Comparison of ENCODE assay signal across 18 mouse cellular contexts in the genomic region with DNA sequence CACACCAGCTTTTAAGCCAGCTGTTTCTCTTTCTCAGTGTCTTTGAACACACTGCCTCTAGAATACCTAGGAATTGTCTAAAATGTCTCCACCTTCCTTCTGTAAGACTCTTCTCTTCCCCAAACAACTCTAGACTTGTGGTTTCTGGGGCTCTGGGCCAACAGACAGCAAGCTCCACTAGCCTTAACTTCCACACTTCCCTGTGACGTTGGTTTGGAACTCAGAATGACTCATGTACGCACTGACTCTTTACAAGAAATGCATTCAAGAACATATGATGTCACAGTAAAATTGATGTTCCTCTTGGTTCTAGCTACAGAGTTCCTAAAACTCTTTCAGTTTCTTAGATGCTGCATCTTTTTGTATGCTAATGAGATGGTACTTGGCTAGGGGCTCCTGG. TPM values are rescaled to one million over a fixed set of nuclear protein-coding genes. Genes with fewer than 3 reads are reported as not detected.
DNase-seq lines count a peak whose midpoint lies in the region; ATAC-seq and TF ChIP-seq lines count a peak whose summit lies in the region.
"Had no signal": no experiment of that assay in that cellular context is flagged by ENCODE, and none has a peak within 500 bp of the region (broad histone marks: within the 10 kb centered on the region; RNA-seq: fewer than 3 reads in every experiment).

No protein-coding gene starts in this region.

- H3K9me3 ChIP-seq in heart, postnatal 0 days (replicated peaks; ENCODE audit: control insufficient read depth, low read length) = no peaks in the 10 kb centered on the region
- H3K9me3 ChIP-seq: embryonic facial prominence, embryonic 12.5 days; forebrain, embryonic 15.5 days; heart, embryonic 12.5 days; hindbrain, embryonic 15.5 days had no signal

- no peaks in the 10 kb centered on the region for H3K36me3 ChIP-seq in heart, postnatal 0 days (replicated peaks; ENCODE audit: control insufficient read depth, insufficient read depth, low read length)
- H3K36me3 ChIP-seq: embryonic facial prominence, embryonic 12.5 days; forebrain, embryonic 15.5 days; heart, embryonic 12.5 days; hindbrain, embryonic 15.5 days had no signal

- no peak overlapping the region for H3K9ac ChIP-seq in heart, postnatal 0 days (replicated peaks; ENCODE audit: low read depth, low read length)
- H3K9ac ChIP-seq: embryonic facial prominence, embryonic 12.5 days; forebrain, embryonic 15.5 days; heart, embryonic 12.5 days; hindbrain, embryonic 15.5 days had no signal

- no peak for ATAC-seq in heart, postnatal 0 days (ENCODE audit: insufficient read depth, low read depth)
- peak; percentile 75 for ATAC-seq in megakaryocyte, adult 5-6 weeks (ENCODE audit: poor library complexity, severe bottlenecking)
- ATAC-seq: forebrain, embryonic 15.5 days; intestine, embryonic 16.5 days had no signal

- H3K27me3 ChIP-seq in heart, postnatal 0 days (ENCODE audit: control insufficient read depth, insufficient read depth, low read length) = no peaks in the 10 kb centered on the region
- H3K27me3 ChIP-seq: embryonic facial prominence, embryonic 12.5 days; forebrain, embryonic 15.5 days; heart, embryonic 12.5 days; hindbrain, embryonic 15.5 days had no signal

- WGBS in heart, postnatal 0 days = 64% methylated on average over 2 of the region's 2 CpGs

- H3K4me2 ChIP-seq in heart, postnatal 0 days (ENCODE audit: low read depth, low read length) = no peak overlapping the region
- H3K4me2 ChIP-seq: embryonic facial prominence, embryonic 12.5 days; forebrain, embryonic 15.5 days; heart, embryonic 12.5 days; hindbrain, embryonic 15.5 days had no signal

- TF ChIP-seq EP300 in heart, postnatal 0 days (IDR thresholded peaks at IDR 0.05; ENCODE audit: low read depth) = no peak

- no peak overlapping the region for H3K27ac ChIP-seq in heart, postnatal 0 days (ENCODE audit: low read depth)
- H3K27ac ChIP-seq: embryonic facial prominence, embryonic 12.5 days; forebrain, embryonic 15.5 days; heart, adult 2 months; hindbrain, embryonic 15.5 days had no signal

- no peaks in the 10 kb centered on the region for H3K4me1 ChIP-seq in heart, postnatal 0 days (ENCODE audit: control insufficient read depth, insufficient read depth)
- H3K4me1 ChIP-seq: embryonic facial prominence, embryonic 12.5 days had no signal

- TF ChIP-seq CTCF in heart, postnatal 0 days (IDR thresholded peaks at IDR 0.05; ENCODE audit: low read depth) = no peak

- H3K4me3 ChIP-seq in heart, postnatal 0 days (ENCODE audit: low read depth, low read length) = no peak overlapping the region
- H3K4me3 ChIP-seq: embryonic facial prominence, embryonic 12.5 days; forebrain, embryonic 15.5 days; heart, adult 2 months; heart, embryonic 12.5 days; hindbrain, embryonic 15.5 days had no signal

- peak; percentile 5 for DNase-seq in heart, postnatal 0 days (ENCODE audit: low spot score)
- no peak for DNase-seq in heart, adult 9 months (ENCODE audit: low spot score in 2 of 2)
- DNase-seq in NIH3T3 (ENCODE audit: low read depth) (peak; percentile 58), adipocyte (ENCODE audit: low spot score) (no peak)
- no peak for DNase-seq in urinary bladder, postnatal 36 days (ENCODE audit: low spot score in 2 of 2)
- DNase-seq in kidney, adult 8-10 months = no peak
- DNase-seq: adrenal gland, postnatal 10 days; cerebellum, adult 8-10 months; cerebellum, postnatal 14 days; gastrocnemius, postnatal 10 days; heart, adult 2 months; heart, postnatal 36 days had no signal

RNA-seq across cellular contexts. Expression of a gene that starts 22.6 kb away (rescaled TPM):
- 21.6 and 21.7 TPM in 2 replicates for total RNA-seq in heart, postnatal 0 days (2014; rRNA removed; ENCODE audit: low replicate concordance)
- polyA plus RNA-seq in heart, postnatal 0 days (2015; fragmentation: Nextera tagmentation; extraction: Ambion mirVana) = 10.4 and 12.4 TPM in 2 replicates
- total RNA-seq in megakaryocyte, adult 5-6 weeks (2015) = 64.5 and 71.4 TPM in 2 replicates
- 73.0 and 106 TPM in 2 replicates for total RNA-seq in megakaryocyte, adult 5-6 weeks (2017)

RNA-seq across cellular contexts. Expression of a gene that starts 22.6 kb away (rescaled TPM):
- total RNA-seq in heart, postnatal 0 days (2014; rRNA removed; ENCODE audit: low replicate concordance) = 31.3 and 83.1 TPM in 2 replicates
- 70.0 and 72.5 TPM in 2 replicates for polyA plus RNA-seq in heart, postnatal 0 days (2015; fragmentation: Nextera tagmentation; extraction: Ambion mirVana)
- 76.1 and 76.4 TPM in 2 replicates for total RNA-seq in megakaryocyte, adult 5-6 weeks (2015)
- 30.4 and 53.1 TPM in 2 replicates for total RNA-seq in megakaryocyte, adult 5-6 weeks (2017)

Comparison
In these comparisons a context has a peak if more than half of its experiments do, and no peak if none do; other contexts are left out.
1. DNase-seq: peak in heart, postnatal 0 days (single experiment) and NIH3T3 (single experiment); none in heart, adult 9 months (0 of 2), urinary bladder, postnatal 36 days (0 of 2), adipocyte (single experiment) and kidney, adult 8-10 months (0 of 2).